Mouse (Mus musculus) right cerebral cortex, adult 18-20 months (tissue): ENCODE measurements at regions not wholly inside any gene's neighbourhood (a gene's known extent, or its start where the extent isn't known, plus 50 kb on each side); places are given as distances from the start of the nearest gene placed in this dataset.

Source experiments
- DNase-seq: peaks from one replicate; pipeline ENCODE4 v3.0.0; 2022; ENCODE audit warnings: mixed read lengths

- DNase-seq, result no peak
Observed at GRCm38 (mm10) chr2:167847281-167848077, 84.4 kb upstream of the Ptpn1 start.

- no peak for DNase-seq
Observed at GRCm38 (mm10) chr2:167845370-167845769, 86.5 kb upstream of the Ptpn1 start.

- peak; percentile 22 for DNase-seq
Observed at GRCm38 (mm10) chr2:167844556-167844955, 87.3 kb upstream of the Ptpn1 start.

- no peak for DNase-seq
Observed at GRCm38 (mm10) chr2:167843921-167844320, 87.9 kb upstream of the Ptpn1 start.

- no peak for DNase-seq
Observed at GRCm38 (mm10) chr2:167842993-167843392, 88.9 kb upstream of the Ptpn1 start.

GRCm38 (mm10) chr2:167842473-167842872, 89.4 kb upstream of the Ptpn1 start:
- no peak for DNase-seq

- DNase-seq, result no peak
Observed at GRCm38 (mm10) chr2:167841339-167842240, 90.3 kb upstream of the Ptpn1 start.

GRCm38 (mm10) chr2:167840344-167840743, 91.5 kb upstream of the Ptpn1 start:
- DNase-seq, result no peak

GRCm38 (mm10) chr2:167839324-167839981, 92.4 kb upstream of the Ptpn1 start:
- no peak for DNase-seq

GRCm38 (mm10) chr2:167837596-167837995, 94.3 kb upstream of the Ptpn1 start:
- no peak for DNase-seq

- no peak for DNase-seq
Observed at GRCm38 (mm10) chr2:167836611-167837010, 95.2 kb upstream of the Ptpn1 start.

- no peak for DNase-seq
Observed at GRCm38 (mm10) chr2:167834605-167835004, 97.3 kb upstream of the Ptpn1 start.

GRCm38 (mm10) chr2:167833290-167833953, 98.4 kb upstream of the Ptpn1 start:
- no peak for DNase-seq

GRCm38 (mm10) chr2:167831076-167832039, 100.5 kb upstream of the Ptpn1 start:
- no peak for DNase-seq

- no peak for DNase-seq
Observed at GRCm38 (mm10) chr2:167828258-167828657, 103.6 kb upstream of the Ptpn1 start.

- no peak for DNase-seq
Observed at GRCm38 (mm10) chr2:167826922-167827703, 104.7 kb upstream of the Ptpn1 start.

GRCm38 (mm10) chr2:167823513-167823912, 108.3 kb upstream of the Ptpn1 start:
- DNase-seq, result no peak

GRCm38 (mm10) chr2:167823044-167823443, 108.8 kb upstream of the Ptpn1 start:
- DNase-seq, result no peak

- DNase-seq, result no peak
Observed at GRCm38 (mm10) chr2:167821186-167821585, 110.7 kb upstream of the Ptpn1 start.

GRCm38 (mm10) chr2:167818799-167819198, 113.1 kb upstream of the Ptpn1 start:
- DNase-seq, result no peak

GRCm38 (mm10) chr2:167817030-167817429, 114.8 kb upstream of the Ptpn1 start:
- DNase-seq, result no peak
